Mouse (Mus musculus): ENCODE data around the gene Pram1. TPM values are rescaled to one million over a fixed set of nuclear protein-coding genes. Genes with fewer than 3 reads are reported as not detected.
"Not testable (repeated sequence)": the region's sequence is repeated elsewhere in the genome, so short reads cannot be mapped to it uniquely, and the experiment has no call there.

Pram1 gene
- total RNA-seq (2017), result 2.8 TPM in 1 of 2 replicates, not detected in the other

DNA sequence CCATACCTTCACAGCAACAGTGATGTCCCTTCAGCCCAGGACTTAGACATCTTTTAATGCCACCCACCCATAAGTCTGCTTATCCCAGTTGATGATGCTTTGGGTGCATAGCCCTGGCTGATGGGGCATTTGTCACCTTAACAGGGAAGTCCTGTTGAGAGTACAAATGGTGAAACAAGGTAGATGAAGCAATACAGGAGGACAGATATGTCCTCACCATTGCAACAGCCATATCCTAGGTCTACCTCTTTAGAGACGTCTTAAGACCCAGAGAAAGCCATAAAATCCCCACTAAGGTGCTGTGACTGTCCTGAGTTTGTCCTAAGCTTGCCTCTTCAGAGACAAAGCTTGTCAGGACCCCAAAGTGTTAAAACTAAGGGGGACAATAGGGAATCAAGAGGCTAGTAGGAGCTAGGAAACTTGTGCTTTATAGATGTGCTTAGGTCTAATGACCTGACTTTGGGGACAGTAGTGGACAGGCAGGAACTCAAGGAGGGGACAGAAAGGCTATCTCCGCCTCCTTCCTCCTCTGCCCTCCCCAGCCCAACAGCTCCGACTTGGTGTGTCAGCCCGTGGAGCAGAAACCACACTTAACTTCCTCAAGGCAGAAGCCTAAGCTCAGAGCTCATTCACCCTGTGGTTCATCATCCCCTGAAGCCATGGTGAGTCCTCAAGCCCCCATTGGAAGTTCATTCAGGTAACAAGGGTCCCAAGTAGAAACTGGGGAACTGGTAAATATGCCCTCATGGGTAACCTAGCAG is at the start of gene Pram1:
TSS of gene Pram1 (plus strand) at position 541 of the 761 bp plus-strand sequence.
- ATAC-seq (replicated peaks; ENCODE audit: low read depth, poor library complexity, severe bottlenecking), result peak; percentile 53

DNA sequence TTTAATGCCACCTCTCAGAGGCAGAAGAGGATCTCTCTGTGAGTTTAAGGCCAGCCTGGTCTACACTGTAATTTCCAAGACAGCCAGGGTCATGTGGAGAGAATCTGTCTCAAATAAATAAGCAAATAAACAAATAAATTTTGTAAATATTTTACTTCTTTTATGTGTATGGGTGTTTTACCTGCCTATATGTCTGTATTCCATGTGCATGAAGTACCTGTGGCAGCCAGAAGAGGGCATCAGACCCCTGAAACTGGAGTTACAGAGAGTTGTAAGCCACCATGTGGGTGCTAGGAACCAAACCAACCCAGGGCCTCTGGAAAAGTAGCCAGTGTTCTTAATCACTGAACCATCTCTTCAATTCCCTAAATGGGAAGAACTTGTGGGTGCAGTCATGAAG is 40.6 kb upstream of the Pram1 start:
- no peak for ATAC-seq (replicated peaks; ENCODE audit: low read depth, poor library complexity, severe bottlenecking)

DNA sequence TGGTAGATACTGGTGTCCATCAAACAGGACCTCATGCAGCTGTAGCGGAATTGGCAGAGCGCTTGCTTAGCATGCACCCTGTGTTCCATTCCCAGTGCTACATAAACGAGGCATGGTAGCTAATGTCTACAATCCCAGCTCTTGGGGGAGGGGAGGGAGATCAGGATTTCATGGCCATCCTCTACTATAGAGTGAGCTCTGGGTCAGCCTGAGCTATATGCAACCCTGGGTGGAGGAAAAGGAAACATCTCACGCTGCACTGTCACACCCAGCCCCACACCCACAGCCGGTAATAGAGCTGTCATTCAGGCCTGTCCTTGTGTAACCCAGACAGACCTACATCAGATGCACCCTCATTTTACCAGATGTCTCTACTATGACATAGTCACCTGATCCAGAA is 39.4 kb upstream of the Pram1 start:
- ATAC-seq (replicated peaks; ENCODE audit: low read depth, poor library complexity, severe bottlenecking), result no peak

DNA sequence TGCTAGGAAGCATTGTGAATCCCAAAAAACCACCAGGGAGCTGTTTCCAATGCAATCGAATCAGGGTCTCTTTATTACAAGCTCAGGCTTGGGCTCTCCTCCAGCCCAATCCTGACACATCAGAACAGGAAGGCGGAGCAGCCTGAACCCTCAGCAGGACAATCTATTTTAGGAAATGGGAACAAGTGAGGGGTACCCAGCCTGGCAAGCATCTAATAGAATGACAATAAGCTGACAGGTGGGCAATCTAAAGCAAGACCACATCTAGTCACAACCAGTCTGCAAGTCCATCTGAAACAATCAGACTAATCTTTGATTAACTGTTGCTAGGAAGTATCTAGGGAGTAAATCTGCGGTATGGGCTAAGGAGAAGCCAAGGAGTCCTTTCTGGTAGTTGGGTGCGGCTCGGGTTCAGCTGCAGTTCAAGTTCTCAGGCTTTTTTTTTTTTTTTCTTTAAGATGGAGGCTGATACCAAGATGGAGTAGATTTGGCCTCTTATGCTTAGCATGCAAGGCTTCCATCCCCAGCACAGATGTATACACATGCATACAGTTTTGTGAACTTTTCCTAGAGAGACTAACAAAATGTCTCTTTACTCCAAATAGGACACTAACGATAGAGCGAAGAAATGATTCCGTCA is 37.9 kb upstream of the Pram1 start:
- no peak for ATAC-seq (replicated peaks; ENCODE audit: low read depth, poor library complexity, severe bottlenecking)

DNA sequence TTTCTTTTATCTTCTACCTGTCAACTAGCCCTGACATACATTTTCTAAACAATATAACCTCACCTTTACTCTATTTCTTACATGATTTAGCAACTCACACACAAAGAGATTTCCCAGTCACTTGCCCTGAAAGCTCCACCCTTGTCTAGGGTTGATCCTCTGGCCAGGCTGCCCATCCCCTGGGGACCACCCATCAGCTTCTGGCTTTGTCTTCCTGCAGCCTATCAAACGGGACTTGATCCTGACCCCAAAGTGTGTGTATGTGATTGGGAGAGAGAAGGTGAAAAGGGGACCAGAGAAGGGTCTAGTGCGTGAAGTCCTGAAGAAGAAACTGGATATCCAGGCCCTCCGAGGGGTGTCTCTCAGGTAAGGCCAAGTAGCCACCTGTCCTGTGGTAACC is 37.0 kb upstream of the Pram1 start:
- ATAC-seq (replicated peaks; ENCODE audit: low read depth, poor library complexity, severe bottlenecking), result no peak

DNA sequence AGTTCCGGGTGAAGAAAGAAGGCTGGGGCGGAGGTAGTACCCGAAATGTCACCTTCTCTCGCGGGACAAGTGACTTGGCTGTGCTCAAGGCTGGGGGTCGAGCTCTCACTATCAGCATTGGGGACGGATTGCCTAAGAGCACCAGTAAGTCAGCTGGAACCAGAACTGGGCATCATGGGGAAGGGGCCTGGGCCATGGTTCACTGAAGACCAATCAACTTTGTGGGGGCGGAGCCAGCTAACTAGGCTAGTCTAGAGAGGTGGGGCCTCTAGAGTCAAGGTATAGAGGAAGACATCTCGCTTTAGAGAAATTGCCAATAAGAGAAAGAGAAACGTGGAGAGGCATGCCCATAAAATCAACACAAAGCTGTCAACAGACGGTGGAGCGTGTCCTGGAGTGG is 35.9 kb upstream of the Pram1 start:
- no peak for ATAC-seq (replicated peaks; ENCODE audit: low read depth, poor library complexity, severe bottlenecking)

DNA sequence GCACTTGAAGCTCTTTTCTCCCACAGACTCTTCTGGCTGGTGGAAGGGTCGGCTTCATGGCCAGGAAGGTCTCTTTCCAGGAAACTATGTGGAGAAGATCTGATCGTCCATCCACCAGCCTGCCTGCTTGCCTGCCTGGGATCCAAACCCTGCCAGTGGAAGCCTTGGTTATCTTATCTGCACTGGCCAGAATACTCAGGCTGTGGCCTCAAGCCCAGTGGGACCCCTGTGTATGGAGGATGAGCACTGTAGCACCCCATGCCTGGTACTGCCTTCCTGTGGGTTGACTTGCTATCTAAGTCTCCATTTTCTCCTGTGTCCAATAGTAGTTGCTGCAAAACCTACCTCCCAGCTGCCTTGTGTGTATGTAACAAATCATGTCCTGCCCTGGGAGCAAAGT is 30.6 kb upstream of the Pram1 start:
- 0 out of 2 replicates have a peak, but pooled peaks have one; percentile 29 for ATAC-seq (replicated peaks; ENCODE audit: low read depth, poor library complexity, severe bottlenecking)

DNA sequence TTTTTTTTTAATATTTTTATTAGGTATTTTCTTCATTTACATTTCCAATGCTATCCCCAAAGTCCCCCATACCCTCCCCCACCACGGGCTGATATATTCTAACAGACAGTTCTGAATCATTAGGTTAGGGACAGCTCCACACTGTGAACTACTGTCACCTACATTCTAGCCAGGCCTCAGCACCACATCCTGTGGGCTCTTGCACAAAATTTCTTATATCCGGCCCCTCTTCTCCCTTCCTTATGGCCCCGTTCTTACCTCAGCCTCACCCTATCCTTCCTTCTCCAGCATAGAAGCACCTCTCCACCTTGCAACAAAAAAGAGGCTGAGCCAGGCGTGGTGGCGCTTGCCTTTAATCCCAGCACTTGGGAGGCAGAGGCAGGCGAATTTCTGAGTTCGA is 27.3 kb upstream of the Pram1 start:
- ATAC-seq (replicated peaks; ENCODE audit: low read depth, poor library complexity, severe bottlenecking), result no peak

DNA sequence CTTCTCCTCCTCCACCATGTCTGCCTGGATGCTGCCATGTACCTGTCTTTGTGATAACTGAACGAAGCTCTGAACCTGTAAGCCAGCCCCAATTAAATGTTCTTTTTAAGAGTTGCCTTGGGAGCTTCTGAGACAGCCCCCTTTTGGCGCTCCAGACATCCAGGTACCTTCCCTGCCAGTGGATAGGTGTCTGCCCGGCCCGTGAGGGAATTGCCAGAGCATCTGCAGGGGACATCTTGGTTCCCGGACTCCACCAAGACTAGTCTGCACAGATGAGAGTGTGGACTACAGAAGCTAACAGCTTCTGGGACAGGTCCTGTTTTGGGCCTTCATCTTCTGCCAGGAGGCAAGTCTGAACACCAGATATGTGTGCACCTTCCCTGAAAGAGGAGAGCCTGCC is 24.1 kb upstream of the Pram1 start:
- not testable (repeated sequence) for ATAC-seq (replicated peaks; ENCODE audit: low read depth, poor library complexity, severe bottlenecking)

DNA sequence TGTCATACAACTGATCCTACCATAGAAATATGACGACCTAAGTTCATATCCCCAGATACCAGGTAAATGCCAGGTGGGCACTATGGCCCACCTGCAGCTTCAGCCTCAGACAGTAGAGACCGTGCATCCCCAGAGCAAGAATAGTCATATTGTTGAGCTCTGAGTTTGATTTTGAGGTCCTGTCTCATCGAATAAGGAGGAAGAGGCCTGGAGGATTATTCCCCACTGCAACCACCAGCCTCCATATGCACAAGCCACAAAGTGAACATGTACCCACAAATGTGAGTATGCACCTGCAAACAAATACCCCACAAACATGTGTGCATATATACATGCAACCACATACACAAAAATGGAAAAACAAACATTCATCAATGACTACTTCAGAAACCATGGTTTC is 10.6 kb upstream of the Pram1 start:
- no peak for ATAC-seq (replicated peaks; ENCODE audit: low read depth, poor library complexity, severe bottlenecking)

DNA sequence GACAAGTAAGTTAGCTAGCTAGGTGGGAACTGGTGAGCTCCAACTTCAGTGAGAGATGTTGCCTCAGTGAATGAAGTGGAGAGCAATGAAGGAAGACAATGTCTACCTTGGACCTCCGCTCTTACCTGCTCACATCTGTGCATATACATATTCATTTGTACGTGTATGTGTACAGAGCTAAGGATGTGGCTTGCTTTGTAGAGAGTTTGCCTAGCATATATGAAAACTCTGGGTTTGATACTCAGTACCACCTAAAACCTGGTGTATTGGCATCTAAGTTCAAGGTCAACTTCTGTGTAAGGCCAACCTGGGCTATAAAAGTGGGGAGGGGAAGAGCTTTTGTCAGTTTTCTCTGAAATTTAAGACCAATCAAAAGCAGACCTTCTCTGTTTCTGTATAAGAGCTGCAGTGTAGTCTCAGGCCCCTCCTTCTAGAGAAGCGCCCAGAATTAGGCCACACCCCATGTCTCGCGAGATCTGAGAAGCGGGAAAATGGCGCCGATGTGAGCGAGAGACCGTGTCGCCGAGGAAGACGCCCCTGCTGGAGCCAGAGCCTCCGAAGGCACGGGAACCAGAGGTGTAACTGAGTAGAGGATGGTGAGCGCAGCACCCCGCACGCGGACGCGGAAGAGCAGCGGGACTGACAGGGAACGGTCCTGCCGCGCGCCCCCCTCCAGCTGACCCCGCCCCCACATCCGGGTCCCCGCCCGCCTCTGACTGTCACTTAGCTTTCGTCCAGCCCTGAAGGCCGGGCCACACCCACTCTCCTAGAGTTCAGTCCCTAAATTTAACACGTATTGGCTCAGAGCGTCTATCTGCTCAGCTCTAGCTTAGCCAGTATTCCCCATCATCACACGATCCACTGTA is 9.0 kb upstream of the Pram1 start, which contains the start of gene Zfp414:
TSS of gene Zfp414 (plus strand) at position 470 of the 866 bp plus-strand sequence.
- peak; percentile 95 for ATAC-seq (replicated peaks; ENCODE audit: low read depth, poor library complexity, severe bottlenecking)

DNA sequence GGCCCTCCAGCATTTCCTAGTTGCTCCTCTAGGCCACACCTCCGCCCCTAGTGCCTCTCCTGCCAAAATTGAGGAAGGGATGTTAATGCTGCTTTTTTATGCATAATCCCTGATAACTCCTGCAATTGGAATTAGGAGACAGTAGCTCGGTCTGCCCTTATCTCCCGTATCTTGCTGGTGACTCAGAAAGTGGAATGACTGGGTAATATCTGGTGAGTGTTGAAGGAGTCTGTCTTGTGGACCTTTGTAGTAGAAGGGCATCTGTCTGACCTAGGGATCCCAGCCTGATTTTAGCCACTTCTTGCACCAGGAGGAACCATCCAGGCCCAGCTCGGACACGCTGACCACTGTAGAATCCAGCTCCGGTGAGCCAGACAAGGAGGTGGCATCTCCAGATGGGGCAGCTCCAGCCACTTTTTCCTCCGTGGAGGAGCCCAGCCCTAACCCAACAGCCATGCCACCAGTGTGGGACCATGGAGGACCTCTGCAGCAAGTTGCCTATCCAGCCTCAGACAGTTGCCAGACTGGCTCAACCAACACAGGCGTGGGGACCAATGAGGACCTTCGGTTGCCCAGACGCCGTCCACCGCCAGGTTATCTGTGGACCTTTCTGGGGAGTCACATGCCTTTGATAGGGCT is 8.2 kb upstream of the Pram1 start:
- ATAC-seq (replicated peaks; ENCODE audit: low read depth, poor library complexity, severe bottlenecking), result no peak

DNA sequence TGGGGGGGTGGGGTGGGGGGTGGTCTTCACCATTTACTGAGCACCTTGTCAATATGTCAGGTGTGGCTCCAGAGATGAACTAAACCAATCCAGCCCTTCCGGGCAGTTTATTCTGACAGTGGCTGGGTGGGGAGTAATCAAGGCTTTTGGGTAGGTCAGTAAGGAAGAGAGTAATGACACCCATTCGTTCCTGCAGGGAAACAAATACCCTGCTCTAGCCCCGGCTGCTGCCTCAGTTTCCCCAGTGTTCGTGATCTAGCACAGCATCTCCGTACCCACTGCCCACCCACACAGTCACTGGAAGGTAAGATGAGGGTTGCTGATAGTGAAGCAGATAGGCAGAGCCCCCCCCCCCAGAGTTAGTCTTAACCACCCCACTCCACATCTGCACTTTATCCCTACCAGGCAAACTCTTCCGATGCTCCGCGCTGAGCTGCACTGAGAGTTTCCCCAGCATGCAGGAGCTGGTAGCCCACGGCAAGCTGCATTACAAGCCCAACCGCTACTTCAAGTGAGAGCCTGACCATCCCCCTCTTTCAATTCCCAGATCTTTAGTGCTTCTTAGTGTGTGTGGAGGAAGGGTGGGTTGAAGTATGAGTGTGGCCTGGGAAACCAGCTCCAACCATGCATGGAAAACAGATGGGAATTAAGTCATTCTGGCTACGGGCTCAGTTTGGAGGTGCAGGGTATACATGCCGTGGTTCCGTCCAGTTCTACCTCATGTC is 7.5 kb upstream of the Pram1 start:
- ATAC-seq (replicated peaks; ENCODE audit: low read depth, poor library complexity, severe bottlenecking), result no peak

DNA sequence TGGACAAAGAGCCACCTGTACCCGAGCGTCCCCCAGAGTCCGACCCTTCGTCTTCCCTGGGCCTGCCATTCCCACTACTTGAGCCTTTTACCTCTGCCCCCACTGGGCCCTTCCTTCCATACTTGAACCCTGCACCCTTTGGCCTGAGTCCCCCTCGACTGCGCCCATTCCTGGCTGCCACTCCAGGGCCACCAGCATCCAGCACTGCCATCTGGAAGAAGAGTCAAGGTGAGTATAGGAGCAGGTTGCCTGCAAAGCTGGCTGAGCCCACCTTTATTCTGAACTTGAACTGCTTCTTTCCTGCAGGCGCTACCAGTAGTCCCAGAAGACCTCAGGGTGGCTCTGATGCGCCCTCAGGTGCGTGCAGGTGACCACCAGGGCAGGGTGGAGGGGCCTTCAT is 6.6 kb upstream of the Pram1 start:
- no peak for ATAC-seq (replicated peaks; ENCODE audit: low read depth, poor library complexity, severe bottlenecking)

DNA sequence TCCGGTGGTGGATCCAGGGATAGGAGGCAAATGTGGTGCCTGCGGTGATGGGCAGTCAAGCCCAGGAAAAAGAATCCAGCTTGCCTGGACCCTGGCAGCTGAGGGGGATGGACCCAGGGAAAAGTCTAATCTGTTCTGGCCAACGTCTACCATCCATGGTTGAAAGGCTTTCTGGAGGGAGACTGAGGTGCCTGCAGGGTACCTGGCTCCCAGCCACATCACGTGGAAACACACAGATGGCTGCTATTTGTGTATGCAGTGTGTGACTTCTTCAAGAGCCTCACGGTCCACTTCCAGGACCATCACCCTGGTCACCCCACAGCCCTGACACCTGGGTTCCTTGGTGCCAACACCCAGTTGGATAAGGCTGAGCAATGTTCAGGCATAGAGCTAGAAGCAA is 6.1 kb upstream of the Pram1 start:
- ATAC-seq (replicated peaks; ENCODE audit: low read depth, poor library complexity, severe bottlenecking), result no peak

DNA sequence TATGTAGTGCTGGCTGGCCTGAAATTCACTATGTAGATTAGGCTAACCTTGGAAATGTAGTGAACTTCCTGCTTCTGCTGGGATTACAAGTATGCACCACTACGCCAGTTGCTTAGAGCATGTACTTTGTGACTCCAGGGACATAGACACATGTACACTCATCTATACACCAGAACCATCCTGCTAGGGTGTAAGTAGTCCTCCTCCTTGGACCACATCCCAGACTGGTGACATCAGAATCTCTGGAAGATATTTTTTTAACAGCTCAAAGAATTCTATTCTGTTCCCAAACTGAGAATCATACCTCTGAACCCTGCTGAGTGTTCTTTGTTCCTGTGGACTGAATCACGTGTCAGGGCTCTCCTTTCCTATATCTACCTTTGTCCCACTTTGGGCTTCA is 818 bp upstream of the Pram1 start:
- no peak for ATAC-seq (replicated peaks; ENCODE audit: low read depth, poor library complexity, severe bottlenecking)

DNA sequence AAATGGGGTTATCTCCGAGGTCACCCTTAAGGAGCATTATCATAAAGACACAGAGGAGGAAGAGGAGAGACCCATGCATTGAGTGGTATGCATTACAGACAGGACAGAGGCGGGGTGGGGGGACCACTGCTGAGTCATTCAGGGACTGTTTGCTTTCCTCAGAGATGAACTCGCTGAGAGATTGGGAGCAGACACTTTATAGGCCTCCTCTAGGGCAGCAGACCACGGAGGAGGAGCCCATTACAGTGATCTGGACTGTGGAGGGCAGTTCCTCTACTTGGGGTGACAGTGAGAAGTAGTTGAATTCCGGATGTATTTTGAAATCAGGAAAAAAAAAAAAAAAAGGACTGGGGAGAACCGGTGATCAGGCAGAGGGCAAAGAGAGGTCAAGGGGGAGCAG is 1.9 kb downstream of the Pram1 start:
- peak; percentile 49 for ATAC-seq (replicated peaks; ENCODE audit: low read depth, poor library complexity, severe bottlenecking)

DNA sequence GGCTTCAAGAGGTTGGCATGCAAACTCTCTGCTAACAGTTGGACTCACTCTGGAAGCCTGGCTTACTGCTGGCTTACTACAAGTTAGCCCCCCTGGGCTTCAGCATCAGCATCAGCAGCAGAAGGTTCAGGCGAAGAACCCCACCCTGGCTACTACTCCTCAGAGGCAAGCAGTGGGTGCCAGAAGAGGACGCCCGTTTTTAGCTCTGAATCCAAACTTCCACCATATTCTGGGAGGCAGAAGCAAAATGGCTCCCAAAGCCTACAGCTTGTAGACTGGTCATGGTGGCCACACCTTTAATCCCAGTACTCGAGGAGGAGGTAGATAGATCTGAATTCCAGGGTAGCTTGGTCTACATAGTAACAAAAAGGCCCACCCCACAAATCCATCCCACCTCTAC is 6.2 kb downstream of the Pram1 start:
- no peak for ATAC-seq (replicated peaks; ENCODE audit: low read depth, poor library complexity, severe bottlenecking)

DNA sequence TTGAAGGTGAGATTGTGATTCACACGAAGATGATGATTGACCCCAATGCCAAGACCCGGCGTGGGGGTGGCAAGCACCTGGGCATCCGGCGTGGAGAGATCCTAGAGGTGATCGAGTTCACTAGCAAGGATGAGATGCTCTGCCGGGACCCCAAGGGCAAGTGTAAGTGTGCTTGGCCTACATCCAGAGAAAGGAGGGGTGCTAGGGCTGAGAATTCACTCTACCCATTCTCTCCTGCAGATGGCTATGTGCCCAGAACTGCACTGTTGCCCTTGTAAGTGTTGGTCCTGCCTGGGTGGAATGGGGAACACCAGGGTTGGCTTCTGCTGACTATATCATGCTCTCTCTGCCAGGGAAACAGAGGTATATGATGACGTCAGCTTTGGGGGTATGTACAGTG is 7.2 kb downstream of the Pram1 start:
- ATAC-seq (replicated peaks; ENCODE audit: low read depth, poor library complexity, severe bottlenecking), result no peak
